Mouse (Mus musculus) kidney, postnatal 10 days (tissue): Measurements from ENCODE around the gene Krt76.

ENCODE experiments used
- DNase-seq: peaks from one replicate; pipeline ENCODE4 v3.0.0; 2021; ENCODE audit warnings: mixed read lengths

The Krt76 gene

GRCm38 (mm10) chr15:101892820-101893219, at the start of gene Krt76:
TSS of gene Krt76 (minus strand) at chr15:101892920.
- DNase-seq = no peak

- DNase-seq = peak; percentile 19
These were observed 49.2 kb upstream of the Krt76 start for GRCm38 (mm10) chr15:101941948-101942347.

- DNase-seq = no peak
These were observed 47.6 kb upstream of the Krt76 start, which contains the start of gene Krt79 for GRCm38 (mm10) chr15:101940274-101940829. TSS of gene Krt79 (minus strand) at chr15:101940324.

GRCm38 (mm10) chr15:101938600-101939308, 46.0 kb upstream of the Krt76 start:
- DNase-seq = no peak

- DNase-seq = no peak
These were observed 40.3 kb upstream of the Krt76 start for GRCm38 (mm10) chr15:101933024-101933423.

GRCm38 (mm10) chr15:101929666-101930065, 36.9 kb upstream of the Krt76 start:
- DNase-seq = peak; percentile 41

GRCm38 (mm10) chr15:101929087-101929486, 36.4 kb upstream of the Krt76 start:
- peak; percentile 31 for DNase-seq

- DNase-seq = peak; percentile 80
These were observed 34.8 kb upstream of the Krt76 start for GRCm38 (mm10) chr15:101927340-101928080.

- no peak for DNase-seq
These were observed 32.3 kb upstream of the Krt76 start for GRCm38 (mm10) chr15:101925041-101925440.

- DNase-seq = no peak
These were observed 31.9 kb upstream of the Krt76 start, which contains the start of gene Krt4 for GRCm38 (mm10) chr15:101924635-101925034. TSS of gene Krt4 (minus strand) at chr15:101924735.

- DNase-seq = no peak
These were observed 29.6 kb upstream of the Krt76 start for GRCm38 (mm10) chr15:101922296-101922695.

GRCm38 (mm10) chr15:101916072-101916471, 23.4 kb upstream of the Krt76 start:
- DNase-seq = no peak

GRCm38 (mm10) chr15:101904849-101905248, 12.1 kb upstream of the Krt76 start:
- DNase-seq = no peak

- peak; percentile 26 for DNase-seq
These were observed 9.7 kb upstream of the Krt76 start for GRCm38 (mm10) chr15:101902171-101903149.

GRCm38 (mm10) chr15:101895216-101895615, 2.5 kb upstream of the Krt76 start:
- DNase-seq = no peak

GRCm38 (mm10) chr15:101879776-101880175, 12.9 kb downstream of the Krt76 start:
- peak; percentile 52 for DNase-seq

GRCm38 (mm10) chr15:101878041-101878440, 14.7 kb downstream of the Krt76 start:
- DNase-seq = no peak

GRCm38 (mm10) chr15:101874383-101874782, 18.3 kb downstream of the Krt76 start:
- DNase-seq = no peak

GRCm38 (mm10) chr15:101873231-101873630, 19.5 kb downstream of the Krt76 start:
- DNase-seq = no peak

- no peak for DNase-seq
These were observed 23.3 kb downstream of the Krt76 start, which contains the start of gene Krt77 for GRCm38 (mm10) chr15:101869431-101869830. TSS of gene Krt77 (minus strand) at chr15:101869705.

GRCm38 (mm10) chr15:101866754-101867153, 26.0 kb downstream of the Krt76 start:
- no peak for DNase-seq

GRCm38 (mm10) chr15:101860421-101861130, 32.1 kb downstream of the Krt76 start:
- peak; percentile 25 for DNase-seq
